Mouse (Mus musculus): ENCODE results near the gene Cubn.

Cubn gene

GRCm38 (mm10) chr2:13232305-13232704 lies 259.3 kb downstream of the Cubn start:
- DNase-seq = no peak

GRCm38 (mm10) chr2:13229686-13230085 lies 261.9 kb downstream of the Cubn start:
- DNase-seq = no peak

Data from cerebellum, adult 9-11 months (tissue).